Mouse (Mus musculus) lung, embryonic 14.5 days (tissue): ENCODE data around the gene Card11. TPM values are rescaled to one million over a fixed set of nuclear protein-coding genes. Genes with fewer than 3 reads are reported as not detected.

ENCODE experiments used
- ATAC-seq: fragments of 200-750 bp; cut with Nextera tagmentation; 2 replicates; pipeline ENCODE4 v1.8.0; 2017; ENCODE audit warnings: mild to moderate bottlenecking, moderate TSS enrichment, moderate library complexity; ENCODE audit not compliant: insufficient read depth
- DNase-seq: peaks from one replicate; pipeline ENCODE4 v3.0.0-alpha.2; 2015
- H3K27ac ChIP-seq: fragments of 300-500 bp; sonication (generic); 2 replicates; pipeline ENCODE4 v1.5.1; 2014; ENCODE audit warnings: low read depth, mild to moderate bottlenecking, moderate library complexity
- H3K27me3 ChIP-seq: fragments of 300-500 bp; sonication (generic); 2 replicates; pipeline ENCODE4 v1.6.1; 2014; ENCODE audit warnings: low read length, control low read depth; ENCODE audit not compliant: insufficient read depth
- H3K36me3 ChIP-seq: fragments of 300-500 bp; sonication (generic); 2 replicates; pipeline ENCODE4 v1.6.1; 2014; ENCODE audit warnings: control low read depth; ENCODE audit not compliant: insufficient read depth
- H3K4me1 ChIP-seq: fragments of 300-500 bp; sonication (generic); 2 replicates; pipeline ENCODE4 v1.6.1; 2014; ENCODE audit warnings: antibody characterized with exemption, control low read depth; ENCODE audit not compliant: insufficient read depth
- H3K4me2 ChIP-seq: fragments of 300-500 bp; sonication (generic); 2 replicates; pipeline ENCODE4 v1.6.1; 2014; ENCODE audit warnings: mild to moderate bottlenecking
- H3K4me3 ChIP-seq: fragments of 300-500 bp; sonication (generic); 2 replicates; pipeline ENCODE4 v1.5.1; 2014; ENCODE audit warnings: low read depth, low read length
- H3K9ac ChIP-seq: fragments of 300-500 bp; sonication (generic); 2 replicates; pipeline ENCODE4 v1.6.1; 2014
- H3K9me3 ChIP-seq: fragments of 300-500 bp; sonication (generic); 2 replicates; pipeline ENCODE4 v1.6.1; 2016; ENCODE audit warnings: low read depth, low read length, control low read depth
- CTCF ChIP-seq: IDR thresholded peaks from 2 replicates; pipeline ENCODE4 v1.5.1; 2016; ENCODE audit warnings: antibody characterized with exemption, low read depth
- WGBS: fragments of 180-500 bp; shearing (Covaris S2); extraction: QIAGEN DNeasy Blood & Tissue Kit; methylation state at CpG from one replicate; pipeline ENCODE4 v1.1.7; 2014; 5-methylcytosine and 5-hydroxymethylcytosine counted together
- polyA plus RNA-seq: library from polyadenylated mRNA; unstranded; fragments of >200 nt; fragmentation: Nextera tagmentation; extraction: Ambion mirVana; gene quantifications from 2 replicates; pipeline ENCODE4 v1.2.1, GENCODE M21; 2014

The Card11 gene
- polyA plus RNA-seq, 1 experiment from 2014 or later = 0.25 TPM

- WGBS = 45% methylated on average over 12 of the region's 12 CpGs
- TF ChIP-seq CTCF = no peak
- no peak overlapping the region for H3K9ac ChIP-seq
- H3K4me3 ChIP-seq = no peak overlapping the region
- ATAC-seq (no peak), DNase-seq (no peak)
- no peak overlapping the region for H3K27ac ChIP-seq
- no peaks in the 10 kb centered on the region for H3K9me3 ChIP-seq
- H3K4me2 ChIP-seq = no peak overlapping the region
- H3K36me3 ChIP-seq = no peaks in the 10 kb centered on the region
- no peaks in the 10 kb centered on the region for H3K27me3 ChIP-seq
- H3K4me1 ChIP-seq = no peaks in the 10 kb centered on the region
Measured at GRCm38 (mm10) chr5:140852435-140852996, 147.9 kb downstream of the Card11 start.

DNA sequence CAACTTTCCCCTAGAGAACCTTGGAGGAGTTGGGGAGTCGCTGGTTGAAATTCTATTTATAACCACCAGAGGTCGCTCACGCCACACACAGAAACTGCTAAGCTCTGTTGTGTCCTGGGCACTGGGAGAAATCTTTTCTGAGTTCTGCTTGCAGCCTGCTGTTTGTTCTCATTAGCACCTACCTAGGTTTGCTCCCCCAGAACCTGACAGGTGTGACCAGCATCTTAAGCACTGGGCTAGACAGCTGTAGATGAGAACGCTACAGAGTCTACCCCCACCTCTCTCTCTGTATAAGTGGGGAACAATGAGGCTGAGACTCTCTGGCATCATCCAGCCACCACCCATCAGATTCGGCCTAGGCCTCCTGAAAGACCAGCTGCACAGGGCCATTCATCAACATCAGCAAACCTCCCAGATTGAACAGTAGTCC is 153.1 kb downstream of the Card11 start:
- Histone ChIP-seq H3K4me3 (no peak overlapping the region), H3K4me2 (no peak overlapping the region), H3K36me3 (no peaks in the 10 kb centered on the region), H3K27ac (no peak overlapping the region), H3K27me3 (no peaks in the 10 kb centered on the region), H3K9ac (no peak overlapping the region; the same call in 1 of the 2 replicates), H3K4me1 (no peaks in the 10 kb centered on the region), H3K9me3 (no peaks in the 10 kb centered on the region)
- 8% methylated on average over 5 of the region's 5 CpGs for WGBS
- ATAC-seq = peak; percentile 71; the same call in 1 of the 2 replicates
- TF ChIP-seq CTCF = peak; percentile 92
- DNase-seq = peak; percentile 84

DNA sequence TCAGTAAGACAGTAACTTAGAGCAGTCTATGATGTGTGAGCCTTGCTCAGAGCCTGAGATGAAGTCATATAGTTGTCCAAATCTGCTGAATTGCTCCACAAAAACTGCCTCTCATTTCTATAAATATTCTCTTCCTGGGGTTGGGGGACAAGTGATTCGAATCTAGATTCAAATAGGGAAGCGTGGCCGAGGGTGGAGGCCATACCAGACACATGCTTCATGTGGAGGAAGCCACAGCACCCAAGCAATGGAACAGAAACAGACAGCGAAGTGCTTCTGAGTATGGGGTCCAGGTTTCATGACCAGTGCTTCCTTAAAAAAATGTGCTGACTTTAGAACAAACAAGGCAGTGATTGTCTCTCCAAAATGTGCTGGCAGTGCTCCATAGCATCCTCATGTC is 158.4 kb downstream of the Card11 start:
- ATAC-seq (no peak), DNase-seq (no peak)
- H3K27ac ChIP-seq = no peak overlapping the region
- TF ChIP-seq CTCF = no peak
- no peaks in the 10 kb centered on the region for H3K27me3 ChIP-seq
- H3K4me2 ChIP-seq = no peak overlapping the region
- no peak overlapping the region for H3K4me3 ChIP-seq
- no peaks in the 10 kb centered on the region for H3K4me1 ChIP-seq
- H3K9me3 ChIP-seq = no peaks in the 10 kb centered on the region
- 71% methylated on average over 4 of the region's 4 CpGs for WGBS
- no peak overlapping the region for H3K9ac ChIP-seq
- no peaks in the 10 kb centered on the region for H3K36me3 ChIP-seq

DNA sequence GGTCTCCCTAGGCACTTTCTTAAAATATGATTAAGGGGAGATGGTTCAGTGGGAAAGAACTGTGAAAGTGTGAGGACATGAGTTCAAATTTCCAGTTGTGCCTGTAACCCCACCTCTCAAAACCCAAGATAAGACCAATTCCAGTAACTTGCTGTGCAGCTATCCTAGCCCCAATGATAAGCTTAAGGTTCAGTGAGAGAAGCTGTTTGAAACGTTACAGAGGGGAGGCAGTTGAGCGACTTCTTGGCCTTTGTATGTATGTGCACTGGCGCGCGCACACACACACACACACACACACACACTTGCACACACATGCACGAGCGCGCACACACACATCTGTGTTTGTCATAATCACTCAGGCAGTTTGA is 169.3 kb downstream of the Card11 start:
- H3K9ac ChIP-seq = no peak overlapping the region
- no peak overlapping the region for H3K27ac ChIP-seq
- DNase-seq (no peak), ATAC-seq (no peak)
- peaks cover 13% of the 10 kb centered on the region for H3K4me1 ChIP-seq
- peak overlapping the region; percentile 58 for H3K4me2 ChIP-seq
- WGBS = 74% methylated on average over 8 of the region's 8 CpGs
- no peak for TF ChIP-seq CTCF
- H3K9me3 ChIP-seq = no peaks in the 10 kb centered on the region
- no peaks in the 10 kb centered on the region for H3K27me3 ChIP-seq
- no peaks in the 10 kb centered on the region for H3K36me3 ChIP-seq
- H3K4me3 ChIP-seq = peak overlapping the region; percentile 17

DNA sequence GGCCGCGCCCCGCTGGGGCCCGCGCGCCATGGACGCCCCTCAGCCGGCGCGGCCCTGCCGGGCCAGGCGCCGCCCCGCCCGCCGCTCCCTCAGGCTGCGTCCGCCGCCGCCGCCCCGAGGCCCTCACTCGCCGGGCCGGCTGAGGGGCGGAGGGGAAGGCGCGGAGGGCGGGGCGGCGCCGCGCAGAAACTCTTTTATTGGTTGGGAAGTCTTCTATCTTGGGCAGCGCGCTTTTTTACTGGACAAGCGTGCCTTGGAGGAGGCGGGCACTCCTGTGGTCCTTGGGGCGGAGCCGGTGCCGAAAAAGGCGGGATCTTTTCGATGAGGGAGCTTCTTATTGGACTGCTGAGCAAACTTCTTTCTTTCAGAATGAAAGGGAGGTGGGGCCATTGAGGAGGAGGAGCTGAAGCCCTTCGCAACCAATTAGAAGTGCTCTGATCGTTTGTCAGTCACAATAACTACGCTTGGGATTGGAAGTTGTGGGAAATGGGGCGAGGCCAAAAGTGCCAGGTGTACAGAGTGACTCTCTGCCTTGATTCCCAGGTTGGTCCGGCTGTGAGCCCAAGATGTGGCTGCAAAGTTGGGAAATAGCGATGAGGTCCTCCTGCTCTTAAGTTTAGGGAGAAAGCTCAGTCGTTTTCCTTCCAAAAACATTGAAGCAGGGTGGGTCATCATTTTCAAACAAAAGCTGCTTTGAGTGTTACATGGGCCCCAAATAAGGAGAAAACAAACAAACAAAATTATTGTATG is 169.9 kb downstream of the Card11 start, which contains the start of gene Gna12:
Gna12 (minus strand) TSS at position 118 of the 750 bp plus-strand sequence.
- peaks cover 13% of the 10 kb centered on the region for H3K4me1 ChIP-seq
- peak; percentile 98 for ATAC-seq
- under 1% methylated on average over 46 of the region's 49 CpGs for WGBS

GRCm38 (mm10) chr5:140829911-140830294 is 170.5 kb downstream of the Card11 start:
- no peak for ATAC-seq
- H3K27me3 ChIP-seq = no peaks in the 10 kb centered on the region
- no peaks in the 10 kb centered on the region for H3K9me3 ChIP-seq
- no peak for TF ChIP-seq CTCF
- peak overlapping the region; percentile 83 for H3K9ac ChIP-seq
- peak overlapping the region; percentile 93 for H3K4me2 ChIP-seq
- DNase-seq = peak; percentile 66
- H3K27ac ChIP-seq = peak overlapping the region; percentile 81
- under 1% methylated on average over 44 of the region's 58 CpGs for WGBS
- peaks cover 13% of the 10 kb centered on the region for H3K4me1 ChIP-seq
- no peaks in the 10 kb centered on the region for H3K36me3 ChIP-seq
- H3K4me3 ChIP-seq = peak overlapping the region; percentile 87

More for the DNA sequence above, 169.9 kb downstream of the Card11 start, which contains the start of gene Gna12:
- Histone ChIP-seq H3K4me2 (peak within 1 kb of the TSS; percentile 93), H3K9ac (peak within 1 kb of the TSS; percentile 83), H3K27ac (peak within 1 kb of the TSS; percentile 81), H3K9me3 (no peaks in the 10 kb centered on the region), H3K36me3 (no peaks in the 10 kb centered on the region), H3K27me3 (no peaks in the 10 kb centered on the region), H3K4me3 (peak within 1 kb of the TSS; percentile 87)
- DNase-seq = peak; percentile 100
- TF ChIP-seq CTCF = no peak
